In the genomic region with DNA sequence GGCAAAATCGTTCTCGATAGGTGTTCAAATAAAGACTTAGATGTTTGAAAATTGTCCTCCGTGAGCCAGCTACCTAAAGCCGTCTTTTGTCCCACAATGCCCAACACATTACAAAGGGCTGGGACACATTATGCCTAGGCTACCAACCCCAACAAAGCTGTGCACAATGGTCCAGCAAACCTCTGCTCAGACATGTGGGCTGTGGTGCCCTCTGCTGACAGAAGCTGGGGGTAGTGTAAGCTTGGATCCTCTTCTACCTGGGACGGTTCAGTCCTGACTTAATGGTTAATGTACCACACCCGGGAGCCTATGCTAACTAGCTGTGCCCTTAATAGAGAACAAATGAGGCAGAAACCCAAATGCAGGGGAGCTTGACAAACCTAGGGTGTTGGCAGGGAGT, we compare ENCODE assay signal across 8 mouse cellular contexts. TPM values are rescaled to one million over a fixed set of nuclear protein-coding genes. Genes with fewer than 3 reads are reported as not detected.
DNase-seq lines count a peak whose midpoint lies in the region; ATAC-seq and TF ChIP-seq lines count a peak whose summit lies in the region.

No protein-coding gene starts in this region.

- no peaks in the 10 kb centered on the region for H3K36me3 ChIP-seq in testis, adult 2 months (ENCODE audit: control insufficient read depth, insufficient read depth, low read length)
- H3K36me3 ChIP-seq in forebrain, embryonic 11.5 days (ENCODE audit: control insufficient read depth, insufficient read depth, low read length), result no peaks in the 10 kb centered on the region; the same call in 1 of the 2 replicates

- WGBS in forebrain, embryonic 11.5 days, result 38% methylated on average over 6 of the region's 6 CpGs

- no peaks in the 10 kb centered on the region; the same call in 1 of the 2 replicates for H3K4me1 ChIP-seq in testis, adult 2 months (ENCODE audit: control insufficient read depth, insufficient read depth, low read length)
- H3K4me1 ChIP-seq in forebrain, embryonic 11.5 days (replicated peaks; ENCODE audit: control insufficient read depth, insufficient read depth, low read length), result 0 out of 2 replicates have a peak, but pooled peaks cover 3% of the 10 kb centered on the region

- peak; percentile 39; the same call in 1 of the 2 replicates for TF ChIP-seq CTCF in testis, adult 2 months (IDR thresholded peaks at IDR 0.05; ENCODE audit: control insufficient read depth, insufficient read depth, insufficient replicate concordance, low read depth, low read length)

- H3K27me3 ChIP-seq in testis, adult 2 months (ENCODE audit: control insufficient read depth, insufficient read depth, low read length), result no peaks in the 10 kb centered on the region
- no peaks in the 10 kb centered on the region for H3K27me3 ChIP-seq in forebrain, embryonic 11.5 days (ENCODE audit: control insufficient read depth, insufficient read depth, low read length)

- no peak for TF ChIP-seq POLR2A in testis, adult 2 months (IDR thresholded peaks at IDR 0.05; ENCODE audit: control insufficient read depth, low read depth, low read length)

- no peak overlapping the region for H3K4me3 ChIP-seq in testis, adult 2 months (ENCODE audit: control insufficient read depth, low read depth, low read length)
- no peak overlapping the region for H3K4me3 ChIP-seq in forebrain, embryonic 11.5 days (ENCODE audit: low read depth, low read length)

- no peak overlapping the region for H3K9ac ChIP-seq in forebrain, embryonic 11.5 days (ENCODE audit: low read length)

- DNase-seq in cerebellum, postnatal 14 days, result peak; percentile 74 to 79
- no peak for DNase-seq in testis, postnatal 14 days (ENCODE audit: low spot score)
- peak; percentile 75 for DNase-seq in forebrain, embryonic 11.5 days (ENCODE audit: low spot score)
- peak; percentile 75 to 82 for DNase-seq in kidney, postnatal 25 days
- DNase-seq in neural tube, embryonic 10.5 days (ENCODE audit: extremely low spot score, low spot score), result peak; percentile 52
- no peak for DNase-seq in gastrocnemius, postnatal 4 days (ENCODE audit: low spot score in 2 of 2)

- H3K9me3 ChIP-seq in forebrain, embryonic 11.5 days (ENCODE audit: control insufficient read depth, low read length), result no peaks in the 10 kb centered on the region

- no peak overlapping the region for H3K4me2 ChIP-seq in forebrain, embryonic 11.5 days (ENCODE audit: low read depth, low read length, severe bottlenecking)

- ATAC-seq in cerebellum, adult (ENCODE audit: insufficient number of reproducible peaks, low FRiP score, low TSS enrichment), result no peak
- ATAC-seq in forebrain, embryonic 11.5 days (replicated peaks; ENCODE audit: low FRiP score), result 0 out of 2 replicates have a peak, but pooled peaks have one; percentile 30

- no peak overlapping the region for H3K27ac ChIP-seq in testis, adult 2 months (ENCODE audit: control insufficient read depth, insufficient read depth, low read depth, low read length)
- no peak overlapping the region for H3K27ac ChIP-seq in forebrain, embryonic 11.5 days (ENCODE audit: low read depth, low read length)

RNA-seq across cellular contexts. Expression of gene Islr2, which starts 12.3 kb away (rescaled TPM):
- polyA plus RNA-seq in testis, adult 2 months (2012; rRNA removed), result 5.1 and 5.2 TPM in 2 replicates
- polyA plus RNA-seq in forebrain, embryonic 11.5 days (2014; fragmentation: Nextera tagmentation; extraction: Ambion mirVana), result 18.1 and 21.1 TPM in 2 replicates
- total RNA-seq in gastrocnemius, postnatal 4 days (2021), result 1 to 10 TPM; 6.4 to 7.7 TPM

RNA-seq across cellular contexts. Expression of gene Islr, which starts 12.3 kb away (rescaled TPM):
- polyA plus RNA-seq in testis, adult 2 months (2012; rRNA removed), result 5.6 and 8.4 TPM in 2 replicates
- polyA plus RNA-seq in forebrain, embryonic 11.5 days (2014; fragmentation: Nextera tagmentation; extraction: Ambion mirVana), result 9.4 and 11.7 TPM in 2 replicates
- total RNA-seq in gastrocnemius, postnatal 4 days (2021), result 100 to 1,000 TPM; 179 to 208 TPM

RNA-seq across cellular contexts. Expression of gene Pml, which starts 33.2 kb away (rescaled TPM):
- 1.8 and 2.9 TPM in 2 replicates for polyA plus RNA-seq in testis, adult 2 months (2012; rRNA removed)
- polyA plus RNA-seq in forebrain, embryonic 11.5 days (2014; fragmentation: Nextera tagmentation; extraction: Ambion mirVana), result 13.6 and 13.7 TPM in 2 replicates
- total RNA-seq in gastrocnemius, postnatal 4 days (2021), result 10 to 100 TPM; 16.8 to 19.5 TPM

RNA-seq across cellular contexts. Expression of gene Stoml1, which starts 36.6 kb away (rescaled TPM):
- polyA plus RNA-seq in testis, adult 2 months (2012; rRNA removed), result 11.0 and 11.5 TPM in 2 replicates
- 37.6 and 39.4 TPM in 2 replicates for polyA plus RNA-seq in forebrain, embryonic 11.5 days (2014; fragmentation: Nextera tagmentation; extraction: Ambion mirVana)
- 10 to 100 TPM; 16.1 to 16.6 TPM for total RNA-seq in gastrocnemius, postnatal 4 days (2021)

Comparison
In these comparisons a context has a peak if more than half of its experiments do, and no peak if none do; other contexts are left out.
1. DNase-seq: peak in cerebellum, postnatal 14 days (2 of 2), forebrain, embryonic 11.5 days (single experiment), kidney, postnatal 25 days (2 of 2) and neural tube, embryonic 10.5 days (single experiment); none in testis, postnatal 14 days (single experiment) and gastrocnemius, postnatal 4 days (0 of 2).